8 mouse cellular contexts compared by ENCODE assay signal in the genomic region with DNA sequence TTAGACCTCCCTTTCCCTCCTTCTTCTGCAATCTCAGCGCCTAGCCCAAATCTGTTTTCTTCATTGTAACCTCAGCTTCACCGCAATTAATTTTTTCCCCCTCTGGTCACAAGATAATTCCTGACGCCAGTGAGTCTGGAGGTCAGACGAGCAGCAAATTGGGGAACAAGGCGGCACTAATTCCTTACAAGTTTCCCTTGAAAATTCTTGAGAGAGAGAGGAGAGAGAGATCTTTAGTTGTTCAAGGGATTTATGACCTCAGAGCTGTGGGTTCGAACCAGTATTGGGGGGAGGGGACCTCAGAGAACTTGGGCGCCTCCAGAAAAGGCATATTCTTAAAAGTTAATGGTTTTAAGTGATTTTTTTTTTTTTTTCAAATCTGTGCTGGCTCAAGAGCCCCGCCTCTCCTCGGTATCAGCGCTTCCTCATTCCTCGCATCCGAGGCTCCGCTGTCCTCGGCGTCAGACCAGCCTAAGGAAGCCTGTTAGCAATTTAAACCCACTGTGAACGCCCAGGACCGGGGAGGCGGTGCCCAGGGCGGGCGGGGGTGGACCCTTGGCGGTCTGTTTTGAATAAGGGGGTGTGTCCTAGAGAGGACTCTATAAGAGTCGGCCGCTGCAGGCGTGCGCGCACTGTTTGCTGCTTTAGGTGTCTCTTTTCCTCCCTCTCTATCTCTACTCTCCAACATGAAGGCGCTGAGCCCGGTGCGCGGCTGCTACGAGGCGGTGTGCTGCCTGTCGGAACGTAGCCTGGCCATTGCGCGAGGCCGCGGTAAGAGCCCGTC. TPM values are rescaled to one million over a fixed set of nuclear protein-coding genes. Genes with fewer than 3 reads are reported as not detected.
DNase-seq lines count a peak whose midpoint lies in the region; ATAC-seq lines count a peak whose summit lies in the region.

A gene (plus strand): TSS at position 305 of the 784 bp plus-strand sequence.

- intact Hi-C loops in left cerebral cortex, postnatal 14 days (cut with DNase I): loop anchor here (5.0 kb wide), 1 partner anchor 51 kb away; no protein-coding TSS in a partner anchor

- peak; percentile 99 for DNase-seq in Muller cell, postnatal 12 days (ENCODE audit: inconsistent ontology term)
- peak; percentile 53 for DNase-seq in c-Kit-positive CD71-positive TER-119-positive erythroid progenitor cells, embryonic 14.5 days (ENCODE audit: low spot score)
- DNase-seq in gastrocnemius, postnatal 10 days: peak; percentile 92
- peak; percentile 95 for DNase-seq in induced T-regulatory cell, adult 2 months (ENCODE audit: low read depth)
- peak; percentile 78 for DNase-seq in left cerebral cortex, postnatal 14 days (ENCODE audit: low spot score in 2 of 2)
- DNase-seq in right cerebral cortex, postnatal 25 days: peak; percentile 79
- peak; percentile 95 to 97 for DNase-seq in urinary bladder, postnatal 36 days (ENCODE audit: low spot score in 2 of 2)

- ATAC-seq in megakaryocyte-erythroid progenitor cell, adult 5-6 weeks (replicated peaks; ENCODE audit: low FRiP score, low TSS enrichment, poor library complexity, severe bottlenecking): peak; percentile 69

RNA-seq across cellular contexts. Expression of the gene that starts here (rescaled TPM):
- total RNA-seq in gastrocnemius, postnatal 10 days (2021): 10 to 100 TPM; 33.3 to 48.8 TPM
- total RNA-seq in left cerebral cortex, postnatal 14 days (2021): 10 to 100 TPM; 30.2 to 53.1 TPM
- 1.5 and 7.8 TPM in 2 replicates for total RNA-seq in megakaryocyte-erythroid progenitor cell, adult 5-6 weeks (2014; fragmentation: Nextera tagmentation)
- total RNA-seq in megakaryocyte-erythroid progenitor cell, adult 5-6 weeks (2017): 1.9 and 3.1 TPM in 2 replicates

Comparison
In these comparisons a context has a peak if more than half of its experiments do, and no peak if none do; other contexts are left out.
1. Peak in every context shown above with its lines: DNase-seq and ATAC-seq.